Mouse (Mus musculus) small intestine, adult 2 months (tissue): Measurements from ENCODE around the gene Mei1.

Source experiments
- CTCF ChIP-seq: fragments of 200-500 bp; IDR thresholded peaks from 2 replicates; pipeline ENCODE4 v1.5.1; 2012; ENCODE audit warnings: low read depth, mild to moderate bottlenecking, control low read depth, inconsistent platforms, low read length, moderate library complexity, mixed read lengths; ENCODE audit not compliant: insufficient replicate concordance, insufficient read length; ENCODE audit errors: extremely low read depth
- POLR2A ChIP-seq: fragments of 200-500 bp; IDR thresholded peaks from 2 replicates; pipeline ENCODE4 v1.6.1; 2012; ENCODE audit warnings: low read depth, mild to moderate bottlenecking, control low read depth, inconsistent platforms, low read length, moderate library complexity

GRCm38 (mm10) chr15:82032386-82032785 lies 37.4 kb upstream of the Mei1 start:
- TF ChIP-seq CTCF = no peak
- no peak for TF ChIP-seq POLR2A
